In genomic region chr9:89256556-89257335, GRCm38 (mm10) we compare ENCODE assay signal across 31 mouse cellular contexts. TPM values are rescaled to one million over a fixed set of nuclear protein-coding genes. Genes with fewer than 3 reads are reported as not detected.
DNase-seq lines count a peak whose midpoint lies in the region; ATAC-seq and TF ChIP-seq lines count a peak whose summit lies in the region.
"Had no signal": no experiment of that assay in that cellular context is flagged by ENCODE, and none has a peak within 500 bp of the region (broad histone marks: within the 10 kb centered on the region; RNA-seq: fewer than 3 reads in every experiment).

No protein-coding gene starts in this region.

- WGBS in liver, adult 2 months: 87% methylated on average over 12 of the region's 12 CpGs
- 85% methylated on average over 12 of the region's 12 CpGs for WGBS in intestine, embryonic 15.5 days

- H3K4me1 ChIP-seq in liver, adult 2 months (ENCODE audit: control insufficient read depth, insufficient read depth, low read length): no peaks in the 10 kb centered on the region
- H3K4me1 ChIP-seq in brown adipose tissue, adult 24 weeks (ENCODE audit: control insufficient read depth, insufficient read depth, insufficient read length, low read length): no peaks in the 10 kb centered on the region
- H3K4me1 ChIP-seq in intestine, embryonic 15.5 days (replicated peaks): no peaks in the 10 kb centered on the region
- H3K4me1 ChIP-seq: embryonic facial prominence, embryonic 15.5 days; heart, embryonic 13.5 days; liver, embryonic 13.5 days; lung, embryonic 15.5 days; midbrain, embryonic 13.5 days had no signal

- H3K4me3 ChIP-seq in liver, adult 2 months (ENCODE audit: insufficient read depth, low read depth, low read length): no peak overlapping the region
- no peak overlapping the region for H3K4me3 ChIP-seq in brown adipose tissue, adult 24 weeks (ENCODE audit: insufficient read depth, low read depth, low read length)
- H3K4me3 ChIP-seq in intestine, embryonic 15.5 days (replicated peaks): no peak overlapping the region
- H3K4me3 ChIP-seq: embryonic facial prominence, embryonic 15.5 days; heart, embryonic 13.5 days; liver, embryonic 13.5 days; lung, embryonic 15.5 days; megakaryocyte, embryonic 14.5 days; midbrain, embryonic 13.5 days had no signal

- H3K9ac ChIP-seq in liver, adult 2 months (ENCODE audit: low read depth, low read length): no peak overlapping the region
- no peak overlapping the region for H3K9ac ChIP-seq in intestine, embryonic 15.5 days
- H3K9ac ChIP-seq: embryonic facial prominence, embryonic 15.5 days; heart, embryonic 13.5 days; hindbrain, embryonic 14.5 days; liver, embryonic 13.5 days; lung, embryonic 15.5 days; midbrain, embryonic 13.5 days had no signal

- DNase-seq in liver, adult 2 months (ENCODE audit: extremely low read depth, low read depth, low spot score): peak; percentile 19
- DNase-seq in liver: no peak
- peak; percentile 6 to 24 for DNase-seq in B cell, adult 2 months
- no peak for DNase-seq in adrenal gland, postnatal 36 days
- no peak for DNase-seq in left cerebral cortex, postnatal 10 days (ENCODE audit: extremely low spot score in 1 of 2, low spot score in 2 of 2)
- DNase-seq: cerebellum, adult 9-10 months; gastrocnemius, postnatal 10 days; kidney, adult 2 months; liver, embryonic 13.5 days; retina, postnatal 1 day; thymus, adult 18-20 months; thymus, postnatal 36 days had no signal

- no peak for TF ChIP-seq CTCF in liver, adult 2 months (IDR thresholded peaks at IDR 0.05; ENCODE audit: low read depth, low read length)

- no peaks in the 10 kb centered on the region for H3K27me3 ChIP-seq in liver, adult 2 months (ENCODE audit: control insufficient read depth, insufficient read depth, low read length)
- no peaks in the 10 kb centered on the region for H3K27me3 ChIP-seq in intestine, embryonic 15.5 days (replicated peaks)
- H3K27me3 ChIP-seq: embryonic facial prominence, embryonic 15.5 days; heart, embryonic 13.5 days; liver, embryonic 13.5 days; lung, embryonic 15.5 days; midbrain, embryonic 13.5 days had no signal

- no peak overlapping the region for H3K4me2 ChIP-seq in intestine, embryonic 15.5 days (replicated peaks)
- H3K4me2 ChIP-seq: embryonic facial prominence, embryonic 15.5 days; heart, embryonic 13.5 days; hindbrain, embryonic 14.5 days; liver, embryonic 13.5 days; lung, embryonic 15.5 days; midbrain, embryonic 13.5 days had no signal

- TF ChIP-seq POLR2A in liver, adult 2 months (IDR thresholded peaks at IDR 0.05; ENCODE audit: extremely low read depth, insufficient read depth, low read length): no peak

- H3K27ac ChIP-seq in liver, adult 2 months (replicated peaks; ENCODE audit: insufficient read depth, low read depth, low read length): no peak overlapping the region
- H3K27ac ChIP-seq in brown adipose tissue, adult 24 weeks (replicated peaks; ENCODE audit: low read depth, low read length): peak overlapping the region; percentile 37; the same call in 1 of the 2 replicates
- H3K27ac ChIP-seq in intestine, embryonic 15.5 days: no peak overlapping the region
- H3K27ac ChIP-seq: embryonic facial prominence, embryonic 15.5 days; heart, embryonic 13.5 days; hindbrain, embryonic 14.5 days; kidney, postnatal 0 days; liver, embryonic 13.5 days; lung, embryonic 15.5 days; midbrain, embryonic 13.5 days had no signal

- peak; percentile 73 for ATAC-seq in megakaryocyte progenitor cell, adult 5-6 weeks (replicated peaks; ENCODE audit: poor library complexity)
- ATAC-seq in intestine, embryonic 15.5 days: no peak
- ATAC-seq: forebrain, embryonic 16.5 days; inflammation-experienced regulatory T-cells, adult 6 months; midbrain, embryonic 13.5 days had no signal

- intact Hi-C loops in left cerebral cortex, postnatal 10 days (cut with DNase I): no loop called here

- H3K36me3 ChIP-seq in liver, adult 2 months (ENCODE audit: control insufficient read depth, insufficient read depth, low read length): peaks cover 2% of the 10 kb centered on the region; the same call in 1 of the 2 replicates
- H3K36me3 ChIP-seq in intestine, embryonic 15.5 days: no peaks in the 10 kb centered on the region
- H3K36me3 ChIP-seq: embryonic facial prominence, embryonic 15.5 days; heart, embryonic 13.5 days; liver, embryonic 13.5 days; lung, embryonic 15.5 days; midbrain, embryonic 13.5 days had no signal

- no peaks in the 10 kb centered on the region for H3K79me2 ChIP-seq in liver, adult 2 months (ENCODE audit: control insufficient read depth, insufficient read depth, low read length)

- no peaks in the 10 kb centered on the region for H3K9me3 ChIP-seq in intestine, embryonic 15.5 days
- H3K9me3 ChIP-seq: embryonic facial prominence, embryonic 15.5 days; heart, embryonic 13.5 days; liver, embryonic 13.5 days; lung, embryonic 15.5 days; megakaryocyte, embryonic 14.5 days; midbrain, embryonic 13.5 days had no signal

RNA-seq across cellular contexts. Expression of gene Mthfs, which starts 46.3 kb away (rescaled TPM):
- 60.2 and 73.8 TPM in 2 replicates for total RNA-seq in liver, adult 2 months (2014; rRNA removed)
- polyA plus RNA-seq in liver, adult 2 months (2012; rRNA removed): 33.1 and 33.4 TPM in 2 replicates
- 29.8 and 30.1 TPM in 2 replicates for polyA plus RNA-seq in brown adipose tissue, adult 24 weeks (2012; ENCODE audit: insufficient read depth, insufficient read length, missing spikeins)
- total RNA-seq in megakaryocyte progenitor cell, adult 5-6 weeks (2015): 23.7 and 28.5 TPM in 2 replicates
- 12.5 and 13.8 TPM in 2 replicates for total RNA-seq in megakaryocyte progenitor cell, adult 5-6 weeks (2017)
- 31.0 and 33.3 TPM in 2 replicates for polyA plus RNA-seq in intestine, embryonic 15.5 days (2015; fragmentation: Nextera tagmentation; extraction: Ambion mirVana)
- total RNA-seq in adrenal gland, postnatal 36 days (2021): 10 to 100 TPM; 27.0 to 43.7 TPM
- total RNA-seq in left cerebral cortex, postnatal 10 days (2021): 10 to 100 TPM; 32.9 to 39.0 TPM

RNA-seq across cellular contexts. Expression of gene Gm29094, which starts 57.6 kb away (rescaled TPM):
- 0.40 TPM in 1 of 2 replicates, not detected in the other for total RNA-seq in liver, adult 2 months (2014; rRNA removed)
- not detected in 2 replicates for polyA plus RNA-seq in liver, adult 2 months (2012; rRNA removed)
- not detected in 2 replicates for polyA plus RNA-seq in brown adipose tissue, adult 24 weeks (2012; ENCODE audit: insufficient read depth, insufficient read length, missing spikeins)
- total RNA-seq in megakaryocyte progenitor cell, adult 5-6 weeks (2015): 1.1 TPM in 1 of 2 replicates, not detected in the other
- not detected in 2 replicates for total RNA-seq in megakaryocyte progenitor cell, adult 5-6 weeks (2017)
- polyA plus RNA-seq in intestine, embryonic 15.5 days (2015; fragmentation: Nextera tagmentation; extraction: Ambion mirVana): 1.1 and 1.8 TPM in 2 replicates
- total RNA-seq in adrenal gland, postnatal 36 days (2021): not detected
- not detected for total RNA-seq in left cerebral cortex, postnatal 10 days (2021)
- total RNA-seq: adrenal gland, postnatal 4 days; gastrocnemius, postnatal 10 days; heart, postnatal 25 days; layer of hippocampus, postnatal 10 days had no signal
- polyA plus RNA-seq: forebrain, embryonic 16.5 days; heart, embryonic 13.5 days; hindbrain, embryonic 14.5 days; kidney, adult 2 months; large intestine, adult 2 months; limb, embryonic 11.5 days; liver, embryonic 13.5 days; lung, embryonic 15.5 days; midbrain, embryonic 13.5 days; neural tube, embryonic 11.5 days; spleen, adult 2 months had no signal

RNA-seq across cellular contexts. Expression of gene Bcl2a1b, which starts 57.7 kb away (rescaled TPM):
- total RNA-seq in liver, adult 2 months (2014; rRNA removed): 1.8 and 3.8 TPM in 2 replicates
- 0.31 and 0.56 TPM in 2 replicates for polyA plus RNA-seq in liver, adult 2 months (2012; rRNA removed)
- polyA plus RNA-seq in brown adipose tissue, adult 24 weeks (2012; ENCODE audit: insufficient read depth, insufficient read length, missing spikeins): 3.8 and 5.2 TPM in 2 replicates
- 0.90 TPM in 1 of 2 replicates, not detected in the other for total RNA-seq in megakaryocyte progenitor cell, adult 5-6 weeks (2015)
- 0.83 and 1.3 TPM in 2 replicates for total RNA-seq in megakaryocyte progenitor cell, adult 5-6 weeks (2017)
- 4.6 and 5.6 TPM in 2 replicates for polyA plus RNA-seq in intestine, embryonic 15.5 days (2015; fragmentation: Nextera tagmentation; extraction: Ambion mirVana)
- total RNA-seq in adrenal gland, postnatal 36 days (2021): 1 to 10 TPM; 2.5 to 3.6 TPM
- total RNA-seq in left cerebral cortex, postnatal 10 days (2021): under 1 TPM; 0.66 to 0.81 TPM

Comparison
In these comparisons a context has a peak if more than half of its experiments do, and no peak if none do; other contexts are left out.
1. DNase-seq: peak in liver, adult 2 months (single experiment) and B cell, adult 2 months (2 of 2); none in liver (single experiment), adrenal gland, postnatal 36 days (0 of 2) and left cerebral cortex, postnatal 10 days (0 of 2).